Mouse (Mus musculus): Measurements from ENCODE around the gene Spen.

DNA sequence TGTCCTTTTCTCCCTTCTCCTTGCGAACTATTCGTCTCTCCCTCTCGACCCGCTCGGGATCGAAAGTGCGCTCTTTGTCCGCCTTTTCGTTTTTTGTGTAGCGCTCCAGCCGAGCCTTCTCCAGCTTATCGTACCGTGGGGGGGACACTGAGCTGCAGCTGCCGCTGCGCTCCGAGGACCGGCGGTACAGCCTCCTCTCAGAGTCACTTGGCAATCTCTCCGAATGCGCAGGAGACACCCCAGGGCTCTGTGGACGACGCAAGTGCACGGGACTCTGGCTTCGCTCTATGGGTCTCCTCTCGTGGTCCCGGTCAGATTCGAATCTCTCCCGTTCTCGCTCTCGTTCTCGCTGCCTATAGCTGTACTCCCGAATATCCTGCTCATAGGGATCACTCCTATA, 59.6 kb downstream of the Spen start:
- TF ChIP-seq CTCF (IDR thresholded peaks at IDR 0.05; ENCODE audit: insufficient read depth, low read depth, low read length) (no peak), POLR2A (IDR thresholded peaks at IDR 0.05; ENCODE audit: insufficient read depth, low read depth, low read length) (no peak)

All from olfactory bulb, adult 2 months (tissue).